In the genomic region with DNA sequence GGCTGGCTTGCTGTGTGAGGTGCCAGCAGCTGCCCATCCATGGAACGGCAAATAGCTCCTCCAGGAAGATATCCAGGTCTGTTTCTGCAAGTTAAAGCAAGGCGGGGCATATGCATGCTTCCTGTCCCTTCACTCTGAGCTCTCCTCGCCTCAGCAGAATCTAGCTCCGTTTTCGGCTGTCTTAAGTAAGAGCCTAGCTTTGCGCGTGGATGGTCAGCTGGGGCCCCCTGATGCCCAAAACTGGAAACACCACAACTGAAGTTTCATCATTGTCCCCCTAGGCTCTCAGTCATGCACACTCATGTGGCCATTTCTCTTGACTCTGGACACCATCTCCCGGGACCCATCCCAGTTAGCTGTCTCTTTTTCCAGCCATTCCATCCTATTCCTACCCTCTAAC, we compare ENCODE assay signal across 8 mouse cellular contexts. TPM values are rescaled to one million over a fixed set of nuclear protein-coding genes. Genes with fewer than 3 reads are reported as not detected.
A peak's percentile ranks its signal among the peaks of the same experiment; 100 is the strongest.
DNase-seq lines count a peak whose midpoint lies in the region; ATAC-seq and TF ChIP-seq lines count a peak whose summit lies in the region.

No protein-coding gene starts in this region.

- H3K27me3 ChIP-seq in lung, embryonic 14.5 days (ENCODE audit: insufficient read depth, low read length): no peaks in the 10 kb centered on the region
- no peaks in the 10 kb centered on the region for H3K27me3 ChIP-seq in small intestine, adult 2 months (ENCODE audit: control insufficient read depth, insufficient read depth, low read length)

- peak; percentile 83 for TF ChIP-seq CTCF in lung, embryonic 14.5 days (IDR thresholded peaks at IDR 0.05; ENCODE audit: low read depth)
- TF ChIP-seq CTCF in small intestine, adult 2 months (IDR thresholded peaks at IDR 0.05; ENCODE audit: extremely low read depth, insufficient read length, insufficient replicate concordance, low read depth, low read length): peak; percentile 22; the same call in 1 of the 2 replicates

- no peak overlapping the region for H3K9ac ChIP-seq in lung, embryonic 14.5 days

- H3K36me3 ChIP-seq in lung, embryonic 14.5 days (ENCODE audit: insufficient read depth): no peaks in the 10 kb centered on the region
- 0 out of 2 replicates have a peak, but pooled peaks cover 1% of the 10 kb centered on the region for H3K36me3 ChIP-seq in small intestine, adult 2 months (ENCODE audit: control insufficient read depth, insufficient read depth, low read length)

- TF ChIP-seq POLR2A in small intestine, adult 2 months (IDR thresholded peaks at IDR 0.05; ENCODE audit: low read depth, low read length): no peak

- H3K4me1 ChIP-seq in lung, embryonic 14.5 days (ENCODE audit: insufficient read depth): no peaks in the 10 kb centered on the region
- H3K4me1 ChIP-seq in small intestine, adult 2 months (ENCODE audit: control insufficient read depth, insufficient read depth, insufficient read length, low read length): peaks cover 4% of the 10 kb centered on the region; the same call in 1 of the 2 replicates

- no peaks in the 10 kb centered on the region for H3K9me3 ChIP-seq in lung, embryonic 14.5 days (ENCODE audit: low read depth, low read length)

- peak; percentile 86 for DNase-seq in lung, embryonic 14.5 days
- DNase-seq in lung, adult 18-20 months: no peak
- DNase-seq in brain, adult 2 months (ENCODE audit: low read depth, low spot score): peak; percentile 90
- peak; percentile 43 to 53 for DNase-seq in frontal cortex, postnatal 10 days (ENCODE audit: low spot score in 2 of 2)
- DNase-seq in layer of hippocampus, adult 18-20 months (ENCODE audit: low spot score in 2 of 2): peak; percentile 37 to 59
- DNase-seq in lung, postnatal 4 days: peak; percentile 38 to 53
- no peak for DNase-seq in thymus, postnatal 25 days

- H3K4me3 ChIP-seq in lung, embryonic 14.5 days (ENCODE audit: low read depth, low read length): no peak overlapping the region
- no peak overlapping the region for H3K4me3 ChIP-seq in small intestine, adult 2 months (ENCODE audit: low read depth, low read length)

- H3K27ac ChIP-seq in lung, embryonic 14.5 days (ENCODE audit: low read depth): no peak overlapping the region
- no peak overlapping the region for H3K27ac ChIP-seq in small intestine, adult 2 months (ENCODE audit: insufficient read depth, low read depth, low read length)

- no peak overlapping the region for H3K4me2 ChIP-seq in lung, embryonic 14.5 days

- 19% methylated on average over 8 of the region's 8 CpGs for WGBS in lung, embryonic 14.5 days
- 25% methylated on average over 8 of the region's 8 CpGs for WGBS in small intestine, adult 2 months

- ATAC-seq in lung, embryonic 14.5 days (ENCODE audit: insufficient read depth): peak; percentile 86; the same call in 1 of the 2 replicates

RNA-seq across cellular contexts. Expression of a gene that starts 34.3 kb away (rescaled TPM):
- 27.0 and 31.5 TPM in 2 replicates for polyA plus RNA-seq in lung, embryonic 14.5 days (2014; fragmentation: Nextera tagmentation; extraction: Ambion mirVana)
- 10 to 100 TPM; 61.1 to 64.7 TPM for total RNA-seq in layer of hippocampus, adult 18-20 months (2021)
- polyA plus RNA-seq in small intestine, adult 2 months (2012; rRNA removed): 9.1 and 12.3 TPM in 2 replicates

Comparison
In these comparisons a context has a peak if more than half of its experiments do, and no peak if none do; other contexts are left out.
1. DNase-seq: peak in lung, embryonic 14.5 days (single experiment), brain, adult 2 months (single experiment), frontal cortex, postnatal 10 days (2 of 2), layer of hippocampus, adult 18-20 months (2 of 2) and lung, postnatal 4 days (2 of 2); none in lung, adult 18-20 months (0 of 2) and thymus, postnatal 25 days (single experiment).